Mouse (Mus musculus): ENCODE measurements around the gene Zfp36l2.

Gene Zfp36l2

GRCm38 (mm10) chr17:84177481-84177880 lies 10.3 kb downstream of the Zfp36l2 start:
- DNase-seq (ENCODE audit: extremely low spot score): no peak

DNA sequence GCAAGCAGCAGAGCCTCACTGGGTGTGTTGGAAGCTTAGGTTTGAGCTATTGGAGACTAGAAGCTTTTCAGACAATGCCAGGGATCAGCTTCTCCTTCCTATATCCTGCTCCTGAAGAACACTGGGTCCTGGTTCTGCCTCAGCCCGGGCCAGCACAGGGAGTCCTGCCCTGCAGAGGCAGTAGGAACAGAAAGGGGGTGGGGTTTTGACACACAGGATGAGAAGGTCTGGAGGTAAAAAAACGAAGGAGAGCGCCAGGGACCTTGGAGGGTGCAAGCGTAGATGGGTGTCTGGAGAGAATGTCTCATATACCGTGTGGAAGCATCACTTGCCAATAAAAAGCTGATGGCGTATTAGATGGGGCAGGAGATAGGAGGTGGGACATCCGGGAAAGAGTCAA lies 11.3 kb downstream of the Zfp36l2 start:
- DNase-seq (ENCODE audit: extremely low spot score): no peak

DNA sequence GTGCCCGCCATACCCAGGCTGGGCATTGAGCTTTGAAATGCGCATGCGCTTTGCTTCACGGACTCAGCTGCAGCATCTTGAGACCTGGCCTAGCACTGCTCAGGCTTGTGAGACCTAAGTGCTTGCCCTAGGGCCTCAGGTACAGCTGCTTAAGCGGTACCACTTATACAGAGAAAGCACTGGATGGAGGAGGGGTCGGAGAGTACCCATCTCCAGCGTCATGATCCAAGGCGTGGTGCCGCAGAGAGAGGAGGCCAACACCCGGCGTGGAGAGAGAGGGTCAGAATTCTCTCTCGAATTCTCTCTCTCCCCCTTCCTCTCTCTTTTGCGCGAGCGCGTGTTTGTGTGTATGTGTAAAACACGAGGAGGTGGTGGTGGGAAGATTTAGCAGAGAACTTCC lies 12.6 kb downstream of the Zfp36l2 start:
- no peak for DNase-seq (ENCODE audit: extremely low spot score)

DNA sequence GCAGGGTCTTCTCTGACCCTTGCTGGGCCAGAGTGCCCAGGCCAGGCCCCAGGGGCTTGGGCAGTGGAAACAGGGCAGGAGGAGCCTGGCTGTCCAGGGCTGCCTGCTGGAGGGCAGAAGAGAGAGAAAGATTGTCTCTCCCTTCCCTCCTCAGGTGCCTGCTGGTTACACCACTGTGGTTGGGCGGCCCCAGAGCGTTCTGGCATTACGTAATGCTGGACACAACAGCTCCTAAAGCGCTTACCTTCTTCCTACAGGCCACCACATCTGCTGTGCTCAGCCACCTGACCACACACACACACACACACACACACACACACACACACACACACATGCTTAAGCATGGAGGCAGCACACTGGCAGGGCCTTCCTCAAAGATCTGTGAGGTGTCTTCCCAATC lies 20.4 kb downstream of the Zfp36l2 start:
- no peak for DNase-seq (ENCODE audit: extremely low spot score)

- DNase-seq (ENCODE audit: extremely low spot score): no peak
These were observed 21.4 kb downstream of the Zfp36l2 start for GRCm38 (mm10) chr17:84166135-84166860.

DNA sequence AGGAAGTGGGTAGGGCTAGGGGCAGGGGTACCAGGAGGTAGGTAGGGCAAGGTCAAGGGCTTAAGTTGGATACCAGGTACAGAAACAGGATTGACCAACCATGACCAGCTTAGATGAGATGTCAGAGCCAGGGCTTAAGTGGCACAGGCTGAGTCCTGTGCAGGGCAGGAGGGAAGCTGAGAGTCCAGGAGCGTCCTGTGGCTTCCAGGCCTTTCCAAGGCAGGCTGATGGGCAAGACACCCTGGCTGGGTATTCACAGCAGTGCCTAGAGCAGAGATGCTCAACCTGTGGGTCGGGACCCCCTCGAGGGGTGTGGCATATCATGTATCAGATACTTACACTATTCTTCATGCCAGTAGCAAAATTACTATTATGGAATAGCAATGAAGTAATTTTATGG lies 22.0 kb downstream of the Zfp36l2 start:
- no peak for DNase-seq (ENCODE audit: extremely low spot score)

- no peak for DNase-seq (ENCODE audit: extremely low spot score)
These were observed 23.6 kb downstream of the Zfp36l2 start for GRCm38 (mm10) chr17:84164146-84164545.

- DNase-seq (ENCODE audit: extremely low spot score): no peak
These were observed 24.5 kb downstream of the Zfp36l2 start for GRCm38 (mm10) chr17:84163066-84163785.

GRCm38 (mm10) chr17:84162211-84162760 lies 25.5 kb downstream of the Zfp36l2 start:
- DNase-seq (ENCODE audit: extremely low spot score): no peak

DNA sequence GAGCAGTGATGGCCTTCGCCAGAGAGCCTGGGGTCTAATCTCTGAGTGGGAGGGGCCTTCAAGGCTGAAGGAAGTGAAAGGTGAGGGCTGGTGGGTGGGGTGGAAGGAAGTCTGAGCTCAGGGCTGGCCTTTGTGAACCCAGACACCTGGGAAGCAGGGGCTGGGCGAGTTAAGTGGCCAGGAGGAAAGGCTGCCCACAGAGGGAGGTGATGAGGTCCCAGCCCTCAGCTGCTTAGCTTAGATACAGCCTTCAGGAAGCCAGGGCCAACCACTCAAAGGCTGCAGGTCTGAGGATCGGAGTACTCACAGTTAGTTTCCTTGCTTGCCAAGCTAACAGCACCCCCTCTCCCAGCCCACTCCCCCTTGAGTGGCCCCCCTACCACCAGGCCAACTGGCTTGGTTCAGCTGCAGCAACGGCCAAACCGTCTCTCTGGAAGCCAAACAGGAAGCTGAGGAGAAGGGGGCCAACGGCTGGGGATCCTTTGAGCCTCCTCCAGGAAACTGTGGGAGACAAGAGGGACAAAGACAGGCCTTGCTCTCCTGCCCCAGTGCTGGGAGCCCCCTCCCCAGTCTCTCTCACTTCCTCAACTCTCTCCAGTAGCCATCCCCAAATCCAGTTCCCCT lies 26.4 kb downstream of the Zfp36l2 start:
- no peak for DNase-seq (ENCODE audit: extremely low spot score)

DNA sequence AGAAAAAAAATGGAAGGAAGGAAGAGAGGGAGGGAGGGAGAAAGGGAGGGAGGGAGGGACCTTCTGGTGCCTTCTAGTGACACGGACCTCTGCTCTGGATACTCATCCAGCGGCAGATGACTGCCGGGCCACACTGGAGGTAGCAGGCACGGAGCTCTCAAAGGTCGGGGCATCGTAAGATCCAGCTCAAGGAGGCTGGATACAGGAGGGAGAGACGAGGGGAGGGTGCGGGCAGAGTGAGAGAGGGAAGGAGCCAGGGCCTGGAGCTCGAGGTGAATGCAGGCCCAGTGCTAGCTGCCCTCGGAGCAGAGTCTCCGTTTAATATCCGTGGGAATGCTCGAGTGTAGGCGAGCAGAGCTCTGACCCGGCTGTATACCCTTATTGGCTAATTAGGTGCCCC lies 28.9 kb downstream of the Zfp36l2 start:
- no peak for DNase-seq (ENCODE audit: extremely low spot score)

GRCm38 (mm10) chr17:84158461-84158795 lies 29.3 kb downstream of the Zfp36l2 start:
- DNase-seq (ENCODE audit: extremely low spot score): no peak

DNA sequence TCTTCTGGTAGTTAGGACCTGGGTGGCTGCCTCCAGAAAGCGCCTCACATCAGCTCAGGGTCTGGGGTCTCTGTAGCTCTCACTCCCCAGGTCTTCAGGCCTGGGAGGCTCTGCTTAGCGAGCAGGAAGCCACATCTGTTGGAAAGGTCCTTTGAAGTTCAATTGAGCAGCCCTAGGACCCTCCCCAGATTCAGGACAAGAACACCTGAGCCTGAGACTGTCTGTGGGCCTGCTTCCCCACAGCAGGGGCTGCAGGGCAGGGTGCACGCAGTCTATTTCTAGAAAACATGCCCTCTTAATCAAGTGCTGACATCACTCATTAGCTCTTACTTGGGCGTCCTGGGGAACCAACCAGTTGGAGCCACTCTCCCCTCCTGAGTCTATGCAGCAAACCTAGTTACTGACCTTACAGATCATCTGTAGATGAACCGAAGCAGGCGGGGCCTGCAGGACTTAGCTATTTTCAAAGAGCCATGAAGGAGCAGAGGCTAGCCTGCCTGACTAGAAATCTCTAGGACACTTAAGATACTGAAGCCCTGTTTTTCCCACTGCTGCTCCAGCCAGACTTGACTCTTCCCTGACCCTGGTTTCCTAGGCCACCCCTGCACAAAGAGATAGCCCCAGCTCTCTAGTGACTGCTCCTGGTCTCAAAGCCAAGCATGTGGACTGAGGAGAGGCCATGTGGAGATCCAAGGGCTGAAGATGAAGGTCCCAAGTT lies 29.8 kb downstream of the Zfp36l2 start:
- no peak for DNase-seq (ENCODE audit: extremely low spot score)

- no peak for DNase-seq (ENCODE audit: extremely low spot score)
These were observed 30.7 kb downstream of the Zfp36l2 start for GRCm38 (mm10) chr17:84156748-84157742.

- no peak for DNase-seq (ENCODE audit: extremely low spot score)
These were observed 31.5 kb downstream of the Zfp36l2 start for GRCm38 (mm10) chr17:84156227-84156573.

GRCm38 (mm10) chr17:84155516-84156226 lies 32.1 kb downstream of the Zfp36l2 start:
- no peak for DNase-seq (ENCODE audit: extremely low spot score)

GRCm38 (mm10) chr17:84155029-84155338 lies 32.8 kb downstream of the Zfp36l2 start:
- DNase-seq (ENCODE audit: extremely low spot score): no peak

- DNase-seq (ENCODE audit: extremely low spot score): no peak
These were observed 33.3 kb downstream of the Zfp36l2 start for GRCm38 (mm10) chr17:84154302-84155028.

- DNase-seq (ENCODE audit: extremely low spot score): no peak
These were observed 34.6 kb downstream of the Zfp36l2 start for GRCm38 (mm10) chr17:84152976-84153786.

Measured in embryo, embryonic 9.5 days (tissue).